Mouse (Mus musculus) MEL (cell line): ENCODE results near the gene Pknox1. TPM values are rescaled to one million over a fixed set of nuclear protein-coding genes. Genes with fewer than 3 reads are reported as not detected.

Source experiments
- DNase-seq: peaks from one replicate; pipeline ENCODE4 v3.0.0; 2011; ENCODE audit warnings: low read depth, low spot score
- H3K27ac ChIP-seq: 2 replicates; pipeline ENCODE4 v1.5.1; 2012; ENCODE audit warnings: low read depth, mild to moderate bottlenecking, control low read depth, low read length, moderate library complexity; ENCODE audit not compliant: control insufficient read depth
- H3K27me3 ChIP-seq, 2 experiments: fragments of 150-350 bp in 1 of 2; sonication (generic) in 1 of 2; 2 replicates each; pipeline ENCODE4 v1.6.1; 2012; ENCODE audit warnings: low read length in 2 of 2, mild to moderate bottlenecking in 2 of 2, improper control_type of control experiment in 1 of 2, moderate library complexity in 1 of 2; ENCODE audit not compliant: insufficient read depth in 2 of 2, control insufficient read depth in 1 of 2
- H3K36me3 ChIP-seq, 2 experiments: 2 replicates each; pipeline ENCODE4 v1.6.1; 2012 to 2014; ENCODE audit warnings: low read length in 2 of 2, improper control_type of control experiment in 1 of 2, inconsistent platforms in 1 of 2, mild to moderate bottlenecking in 1 of 2; ENCODE audit not compliant: insufficient read depth in 2 of 2, control insufficient read depth in 1 of 2
- H3K4me1 ChIP-seq, 2 experiments: fragments of 150-350 bp in 1 of 2; sonication (generic) in 1 of 2; 2 replicates each; pipeline ENCODE4 v1.6.1; 2012; ENCODE audit warnings: low read length in 2 of 2, improper control_type of control experiment in 1 of 2, mild to moderate bottlenecking in 1 of 2; ENCODE audit not compliant: insufficient read depth in 2 of 2, control insufficient read depth in 1 of 2
- H3K4me3 ChIP-seq, 2 experiments: fragments of 150-350 bp in 1 of 2; sonication (generic) in 1 of 2; 2 replicates each; pipeline ENCODE4 v1.5.1; 2012; ENCODE audit warnings: low read depth in 2 of 2, low read length in 2 of 2, mild to moderate bottlenecking in 2 of 2, moderate library complexity in 2 of 2, control low read depth in 1 of 2, improper control_type of control experiment in 1 of 2; ENCODE audit not compliant: control insufficient read depth in 1 of 2, insufficient read depth in 1 of 2
- H3K79me2 ChIP-seq: 2 replicates; pipeline ENCODE4 v1.6.1; 2012; ENCODE audit warnings: mild to moderate bottlenecking, low read length, moderate library complexity; ENCODE audit not compliant: control insufficient read depth, poor library complexity, insufficient read depth
- H3K9ac ChIP-seq: 2 replicates; pipeline ENCODE4 v1.6.1; 2012; ENCODE audit warnings: low read depth, mild to moderate bottlenecking, control low read depth, low read length, moderate library complexity; ENCODE audit not compliant: control insufficient read depth, poor library complexity, severe bottlenecking
- H3K9me3 ChIP-seq: fragments of 150-350 bp; sonication (generic); replicated peaks from 2 replicates; pipeline ENCODE4 v1.6.1; 2012; ENCODE audit warnings: mild to moderate bottlenecking, low read length, improper control_type of control experiment, moderate library complexity; ENCODE audit not compliant: insufficient read depth
- CHD1 ChIP-seq: IDR thresholded peaks from 2 replicates; pipeline ENCODE4 v1.6.1; 2012; ENCODE audit warnings: low read depth, mild to moderate bottlenecking, inconsistent platforms, low read length, improper control_type of control experiment
- EP300 ChIP-seq, 2 experiments: IDR thresholded peaks; 2 replicates each; pipeline ENCODE4 v1.6.1; 2011; ENCODE audit warnings: improper control_type of control experiment in 2 of 2, low read length in 2 of 2, low read depth in 1 of 2, mild to moderate bottlenecking in 1 of 2
- ETS1 ChIP-seq: IDR thresholded peaks from 2 replicates; pipeline ENCODE4 v1.6.1; 2012; ENCODE audit warnings: low read depth, mild to moderate bottlenecking, inconsistent platforms, low read length, improper control_type of control experiment, moderate library complexity
- GABPA ChIP-seq: IDR thresholded peaks from 2 replicates; pipeline ENCODE4 v1.6.1; 2012; ENCODE audit warnings: low read depth, mild to moderate bottlenecking, inconsistent platforms, low read length, improper control_type of control experiment, moderate library complexity
- MAX ChIP-seq: IDR thresholded peaks from 2 replicates; pipeline ENCODE4 v1.6.1; 2011; ENCODE audit warnings: low read length, improper control_type of control experiment
- MAZ ChIP-seq: IDR thresholded peaks from 2 replicates; pipeline ENCODE4 v1.6.1; 2012; ENCODE audit warnings: low read depth, mild to moderate bottlenecking, inconsistent platforms, low read length, improper control_type of control experiment
- MXI1 ChIP-seq: IDR thresholded peaks from 2 replicates; pipeline ENCODE4 v1.6.1; 2011; ENCODE audit warnings: mild to moderate bottlenecking, low read depth, low read length, improper control_type of control experiment
- MYB ChIP-seq: IDR thresholded peaks from 2 replicates; pipeline ENCODE4 v1.6.1; 2011; ENCODE audit warnings: mild to moderate bottlenecking, low read depth, low read length, improper control_type of control experiment
- NELFE ChIP-seq: IDR thresholded peaks from 2 replicates; pipeline ENCODE4 v1.6.1; 2011; ENCODE audit warnings: low read depth, low read length, improper control_type of control experiment
- NRF1 ChIP-seq: IDR thresholded peaks from 2 replicates; pipeline ENCODE4 v1.6.1; 2014; ENCODE audit warnings: low read depth, mild to moderate bottlenecking, inconsistent platforms, low read length, improper control_type of control experiment, moderate library complexity; ENCODE audit not compliant: poor library complexity, insufficient read depth, severe bottlenecking
- POLR2AphosphoS2 ChIP-seq: IDR thresholded peaks from 2 replicates; pipeline ENCODE4 v1.6.1; 2011; ENCODE audit warnings: low read length, improper control_type of control experiment
- RAD21 ChIP-seq: IDR thresholded peaks from 2 replicates; pipeline ENCODE4 v1.6.1; 2011; ENCODE audit warnings: mild to moderate bottlenecking, low read depth, low read length, improper control_type of control experiment
- TCF12 ChIP-seq: IDR thresholded peaks from 2 replicates; pipeline ENCODE4 v1.6.1; 2014; ENCODE audit warnings: low read depth, mild to moderate bottlenecking, inconsistent platforms, low read length, improper control_type of control experiment, moderate library complexity
- UBTF ChIP-seq: IDR thresholded peaks from 2 replicates; pipeline ENCODE4 v1.6.1; 2012; ENCODE audit warnings: low read depth, mild to moderate bottlenecking, inconsistent platforms, low read length, improper control_type of control experiment, moderate library complexity, borderline replicate concordance; ENCODE audit not compliant: insufficient read depth
- USF1 ChIP-seq: IDR thresholded peaks from 2 replicates; pipeline ENCODE4 v1.6.1; 2014; ENCODE audit warnings: low read depth, mild to moderate bottlenecking, inconsistent platforms, low read length, improper control_type of control experiment, moderate library complexity
- USF2 ChIP-seq, 2 experiments: IDR thresholded peaks; 2 replicates each; pipeline ENCODE4 v1.6.1; 2011 to 2012; ENCODE audit warnings: improper control_type of control experiment in 2 of 2, low read length in 2 of 2, borderline replicate concordance in 1 of 2, inconsistent platforms in 1 of 2, low read depth in 1 of 2, mild to moderate bottlenecking in 1 of 2; ENCODE audit not compliant: insufficient read depth in 1 of 2
- ZMIZ1 ChIP-seq: IDR thresholded peaks from 2 replicates; pipeline ENCODE4 v1.6.1; 2012; ENCODE audit warnings: low read depth, mild to moderate bottlenecking, inconsistent platforms, low read length, improper control_type of control experiment, moderate library complexity
- polyA plus RNA-seq, 2 experiments: library from polyadenylated mRNA; stranded (reverse) in 1 of 2; unstranded in 1 of 2; fragments of >175 nt in 1 of 2; fragments of >200 nt in 1 of 2; gene quantifications; 2 replicates each; pipeline versions ENCODE4 v1.2.1 to v1.2.4; 2012; ENCODE audit warnings: low replicate concordance in 2 of 2, low read depth in 1 of 2; ENCODE audit not compliant: insufficient read length in 2 of 2, insufficient read depth in 1 of 2, missing spikeins in 1 of 2
- total RNA-seq: library from RNA; depleted of rRNA; stranded (reverse); fragments of 300-350 nt; gene quantifications from 2 replicates; pipeline ENCODE4 v1.2.3, GENCODE M21; 2012

Pknox1 gene
- total and polyA plus RNA-seq, 3 experiments = 13.2 to 34.1 (median 13.6) TPM

DNA sequence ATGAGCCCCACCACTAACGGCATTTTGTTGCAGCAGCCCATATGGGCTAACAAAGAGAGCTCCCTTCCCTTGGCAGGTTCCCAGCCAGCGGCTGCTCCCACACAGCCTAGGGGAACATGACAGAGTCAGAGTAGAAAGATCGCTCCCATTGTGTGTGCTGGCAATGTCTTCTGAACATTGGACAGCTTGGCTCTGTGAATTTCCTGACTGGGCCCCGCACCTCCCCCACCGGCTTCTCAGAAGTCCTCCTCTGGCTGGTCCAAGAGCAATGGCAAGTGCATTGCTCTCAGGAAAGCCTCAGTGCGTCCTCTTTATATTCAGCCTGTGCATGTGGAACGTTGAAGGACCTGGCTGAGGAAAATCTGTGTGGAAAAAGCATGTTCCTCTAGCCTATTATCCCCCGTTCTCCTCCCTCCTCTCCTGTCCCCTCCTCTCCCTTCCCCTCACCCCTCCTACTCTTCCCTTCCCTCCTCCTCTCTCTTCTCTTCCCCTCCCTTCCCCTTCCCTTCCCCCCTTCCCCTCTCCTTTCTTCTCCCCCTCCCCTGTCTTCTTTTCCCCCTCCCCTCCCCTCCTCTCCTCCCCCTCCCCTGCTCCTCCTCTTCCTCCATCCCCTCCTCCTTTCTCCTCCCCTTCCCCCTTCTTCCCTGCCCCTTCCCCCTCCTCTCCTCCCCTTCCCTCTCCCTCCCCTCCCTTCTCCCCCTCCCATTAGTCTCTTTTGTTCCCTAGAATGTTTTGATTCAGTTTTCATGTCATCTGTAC is 28.5 kb upstream of the Pknox1 start:
- Histone ChIP-seq H3K79me2 (no peaks in the 10 kb centered on the region), H3K9me3 (no peaks in the 10 kb centered on the region), H3K36me3 (no peaks in the 10 kb centered on the region), H3K9ac (no peak overlapping the region), H3K4me1 (no peaks in the 10 kb centered on the region), H3K27ac (no peak overlapping the region), H3K27me3 (0 out of 4 replicates have a peak, but pooled peaks cover 0 to 1% of the 10 kb centered on the region in 2 experiments), H3K4me3 (no peak overlapping the region)
- no peak for DNase-seq
- TF ChIP-seq GABPA (no peak), CHD1 (no peak), TCF12 (no peak), MAX (no peak), UBTF (no peak), RAD21 (no peak)

DNA sequence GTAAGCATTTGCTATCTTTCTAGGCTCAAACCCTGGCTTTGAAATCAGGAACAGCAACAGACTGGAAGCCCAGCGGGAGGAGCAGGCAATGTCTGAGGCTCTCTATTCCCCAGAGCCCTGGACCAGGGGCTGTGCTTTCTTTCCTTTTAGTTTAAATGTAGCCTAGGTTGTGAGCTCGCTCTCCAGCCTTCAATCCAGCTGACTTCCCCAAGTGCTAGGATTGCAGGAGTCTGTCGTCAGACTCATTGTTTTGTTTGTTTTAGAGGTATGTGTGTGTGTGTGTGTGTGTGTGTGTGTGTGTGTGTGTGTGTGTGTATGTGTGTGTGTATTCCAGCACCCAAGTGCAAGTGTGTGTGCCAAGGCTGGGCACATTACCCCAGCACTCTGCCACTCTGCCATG is 24.4 kb upstream of the Pknox1 start:
- no peaks in the 10 kb centered on the region for H3K9me3 ChIP-seq
- H3K4me3 ChIP-seq = no peak overlapping the region
- 0 out of 4 replicates have a peak, but pooled peaks cover 0 to 1% of the 10 kb centered on the region in 2 experiments for H3K27me3 ChIP-seq
- H3K79me2 ChIP-seq = no peaks in the 10 kb centered on the region
- no peak for DNase-seq
- no peak overlapping the region for H3K27ac ChIP-seq
- TF ChIP-seq ZMIZ1 (no peak), MXI1 (no peak), USF1 (no peak), CHD1 (no peak), NELFE (no peak), ETS1 (no peak), EP300 (IDR thresholded peaks at IDR 0.05; ENCODE audit: low read depth in 1 of 2, low read length in 2 of 2) (no peak), NRF1 (no peak), USF2 (IDR thresholded peaks at IDR 0.05; ENCODE audit: borderline replicate concordance in 1 of 2, insufficient read depth in 1 of 2, low read depth in 1 of 2, low read length in 2 of 2) (no peak), MAZ (no peak), MYB (no peak), POLR2AphosphoS2 (no peak), UBTF (no peak)
- H3K36me3 ChIP-seq = no peaks in the 10 kb centered on the region
- no peaks in the 10 kb centered on the region for H3K4me1 ChIP-seq
- H3K9ac ChIP-seq = no peak overlapping the region
